Mouse (Mus musculus): ENCODE results near the gene Col23a1. TPM values are rescaled to one million over a fixed set of nuclear protein-coding genes. Genes with fewer than 3 reads are reported as not detected.

The Col23a1 gene
- polyA plus RNA-seq, 1 experiment from 2014 or later: 12.3 TPM

GRCm38 (mm10) chr11:51341091-51341490 is 51.4 kb downstream of the Col23a1 start:
- H3K9me3 ChIP-seq (ENCODE audit: control insufficient read depth, low read length): no peaks in the 10 kb centered on the region
- no peaks in the 10 kb centered on the region for H3K27me3 ChIP-seq (ENCODE audit: control insufficient read depth, insufficient read depth, low read length)
- WGBS: 54% methylated on average over 2 of the region's 2 CpGs
- H3K27ac ChIP-seq (ENCODE audit: low read depth, low read length): no peak overlapping the region
- H3K4me3 ChIP-seq (ENCODE audit: low read length): no peak overlapping the region
- no peak overlapping the region for H3K9ac ChIP-seq (ENCODE audit: low read depth, low read length)
- no peak overlapping the region for H3K4me2 ChIP-seq (replicated peaks; ENCODE audit: low read depth, low read length)
- ATAC-seq (ENCODE audit: low FRiP score, low TSS enrichment): no peak
- no peaks in the 10 kb centered on the region for H3K4me1 ChIP-seq (ENCODE audit: control insufficient read depth, insufficient read depth, low read length)
- H3K36me3 ChIP-seq (ENCODE audit: control insufficient read depth, insufficient read depth, low read length): no peaks in the 10 kb centered on the region

- H3K4me1 ChIP-seq (ENCODE audit: control insufficient read depth, insufficient read depth, low read length): no peaks in the 10 kb centered on the region
- no peak overlapping the region for H3K9ac ChIP-seq (ENCODE audit: low read depth, low read length)
- no peaks in the 10 kb centered on the region for H3K27me3 ChIP-seq (ENCODE audit: control insufficient read depth, insufficient read depth, low read length)
- H3K4me3 ChIP-seq (ENCODE audit: low read length): no peak overlapping the region
- H3K36me3 ChIP-seq (ENCODE audit: control insufficient read depth, insufficient read depth, low read length): no peaks in the 10 kb centered on the region
- H3K9me3 ChIP-seq (ENCODE audit: control insufficient read depth, low read length): no peaks in the 10 kb centered on the region
- no peak overlapping the region for H3K4me2 ChIP-seq (replicated peaks; ENCODE audit: low read depth, low read length)
- WGBS: 94% methylated on average over 6 of the region's 6 CpGs
- no peak overlapping the region for H3K27ac ChIP-seq (ENCODE audit: low read depth, low read length)
- ATAC-seq (ENCODE audit: low FRiP score, low TSS enrichment): no peak
Observed at GRCm38 (mm10) chr11:51342776-51343175, 53.1 kb downstream of the Col23a1 start.

GRCm38 (mm10) chr11:51343312-51343711 is 53.6 kb downstream of the Col23a1 start:
- H3K4me3 ChIP-seq (ENCODE audit: low read length): no peak overlapping the region
- no peak overlapping the region for H3K27ac ChIP-seq (ENCODE audit: low read depth, low read length)
- no peak overlapping the region for H3K4me2 ChIP-seq (replicated peaks; ENCODE audit: low read depth, low read length)
- no peaks in the 10 kb centered on the region for H3K36me3 ChIP-seq (ENCODE audit: control insufficient read depth, insufficient read depth, low read length)
- WGBS: 78% methylated on average over 4 of the region's 4 CpGs
- no peaks in the 10 kb centered on the region for H3K27me3 ChIP-seq (ENCODE audit: control insufficient read depth, insufficient read depth, low read length)
- no peaks in the 10 kb centered on the region for H3K4me1 ChIP-seq (ENCODE audit: control insufficient read depth, insufficient read depth, low read length)
- no peak overlapping the region for H3K9ac ChIP-seq (ENCODE audit: low read depth, low read length)
- H3K9me3 ChIP-seq (ENCODE audit: control insufficient read depth, low read length): no peaks in the 10 kb centered on the region
- ATAC-seq (ENCODE audit: low FRiP score, low TSS enrichment): no peak

GRCm38 (mm10) chr11:51343728-51344289 is 54.1 kb downstream of the Col23a1 start:
- H3K9me3 ChIP-seq (ENCODE audit: control insufficient read depth, low read length): no peaks in the 10 kb centered on the region
- no peaks in the 10 kb centered on the region for H3K36me3 ChIP-seq (ENCODE audit: control insufficient read depth, insufficient read depth, low read length)
- ATAC-seq (ENCODE audit: low FRiP score, low TSS enrichment): no peak
- H3K4me1 ChIP-seq (ENCODE audit: control insufficient read depth, insufficient read depth, low read length): no peaks in the 10 kb centered on the region
- WGBS: 79% methylated on average over 5 of the region's 5 CpGs
- H3K27ac ChIP-seq (ENCODE audit: low read depth, low read length): no peak overlapping the region
- no peak overlapping the region for H3K4me3 ChIP-seq (ENCODE audit: low read length)
- H3K27me3 ChIP-seq (ENCODE audit: control insufficient read depth, insufficient read depth, low read length): no peaks in the 10 kb centered on the region
- no peak overlapping the region for H3K9ac ChIP-seq (ENCODE audit: low read depth, low read length)
- no peak overlapping the region for H3K4me2 ChIP-seq (replicated peaks; ENCODE audit: low read depth, low read length)

- H3K4me2 ChIP-seq (replicated peaks; ENCODE audit: low read depth, low read length): no peak overlapping the region
- no peaks in the 10 kb centered on the region for H3K27me3 ChIP-seq (ENCODE audit: control insufficient read depth, insufficient read depth, low read length)
- ATAC-seq (ENCODE audit: low FRiP score, low TSS enrichment): no peak
- H3K4me3 ChIP-seq (ENCODE audit: low read length): no peak overlapping the region
- no peaks in the 10 kb centered on the region for H3K9me3 ChIP-seq (ENCODE audit: control insufficient read depth, low read length)
- 91% methylated on average over 21 of the region's 21 CpGs for WGBS
- H3K36me3 ChIP-seq (ENCODE audit: control insufficient read depth, insufficient read depth, low read length): no peaks in the 10 kb centered on the region
- no peak overlapping the region for H3K9ac ChIP-seq (ENCODE audit: low read depth, low read length)
- H3K27ac ChIP-seq (ENCODE audit: low read depth, low read length): no peak overlapping the region
- no peaks in the 10 kb centered on the region for H3K4me1 ChIP-seq (ENCODE audit: control insufficient read depth, insufficient read depth, low read length)
Observed at GRCm38 (mm10) chr11:51345481-51346465, 56.1 kb downstream of the Col23a1 start.

- Histone ChIP-seq H3K9me3 (ENCODE audit: control insufficient read depth, low read length) (no peaks in the 10 kb centered on the region), H3K4me2 (replicated peaks; ENCODE audit: low read depth, low read length) (no peak overlapping the region), H3K4me1 (ENCODE audit: control insufficient read depth, insufficient read depth, low read length) (no peaks in the 10 kb centered on the region), H3K36me3 (ENCODE audit: control insufficient read depth, insufficient read depth, low read length) (no peaks in the 10 kb centered on the region), H3K9ac (ENCODE audit: low read depth, low read length) (no peak overlapping the region), H3K27me3 (ENCODE audit: control insufficient read depth, insufficient read depth, low read length) (no peaks in the 10 kb centered on the region), H3K27ac (ENCODE audit: low read depth, low read length) (no peak overlapping the region), H3K4me3 (ENCODE audit: low read length) (no peak overlapping the region)
- ATAC-seq (ENCODE audit: low FRiP score, low TSS enrichment): no peak
- 56% methylated on average over 2 of the region's 2 CpGs for WGBS
Observed at GRCm38 (mm10) chr11:51347756-51348155, 58.0 kb downstream of the Col23a1 start.

- no peaks in the 10 kb centered on the region for H3K36me3 ChIP-seq (ENCODE audit: control insufficient read depth, insufficient read depth, low read length)
- ATAC-seq (ENCODE audit: low FRiP score, low TSS enrichment): no peak
- H3K4me2 ChIP-seq (replicated peaks; ENCODE audit: low read depth, low read length): no peak overlapping the region
- H3K27ac ChIP-seq (ENCODE audit: low read depth, low read length): no peak overlapping the region
- no peaks in the 10 kb centered on the region for H3K9me3 ChIP-seq (ENCODE audit: control insufficient read depth, low read length)
- H3K9ac ChIP-seq (ENCODE audit: low read depth, low read length): no peak overlapping the region
- H3K4me3 ChIP-seq (ENCODE audit: low read length): no peak overlapping the region
- H3K4me1 ChIP-seq (ENCODE audit: control insufficient read depth, insufficient read depth, low read length): no peaks in the 10 kb centered on the region
- no peaks in the 10 kb centered on the region for H3K27me3 ChIP-seq (ENCODE audit: control insufficient read depth, insufficient read depth, low read length)
Observed at GRCm38 (mm10) chr11:51349665-51350064, 59.9 kb downstream of the Col23a1 start.

- Histone ChIP-seq H3K9ac (ENCODE audit: low read depth, low read length) (no peak overlapping the region), H3K27ac (ENCODE audit: low read depth, low read length) (no peak overlapping the region), H3K4me3 (ENCODE audit: low read length) (no peak overlapping the region), H3K36me3 (ENCODE audit: control insufficient read depth, insufficient read depth, low read length) (no peaks in the 10 kb centered on the region), H3K9me3 (ENCODE audit: control insufficient read depth, low read length) (no peaks in the 10 kb centered on the region), H3K4me1 (ENCODE audit: control insufficient read depth, insufficient read depth, low read length) (no peaks in the 10 kb centered on the region), H3K4me2 (replicated peaks; ENCODE audit: low read depth, low read length) (no peak overlapping the region), H3K27me3 (ENCODE audit: control insufficient read depth, insufficient read depth, low read length) (no peaks in the 10 kb centered on the region)
- 74% methylated on average over 9 of the region's 9 CpGs for WGBS
- no peak for ATAC-seq (ENCODE audit: low FRiP score, low TSS enrichment)
Observed at GRCm38 (mm10) chr11:51351151-51351550, 61.4 kb downstream of the Col23a1 start.

- H3K9me3 ChIP-seq (ENCODE audit: control insufficient read depth, low read length): no peaks in the 10 kb centered on the region
- no peaks in the 10 kb centered on the region for H3K4me1 ChIP-seq (ENCODE audit: control insufficient read depth, insufficient read depth, low read length)
- 29% methylated on average over 5 of the region's 5 CpGs for whole genome bisulfite sequencing
- no peak overlapping the region for H3K9ac ChIP-seq (ENCODE audit: low read depth, low read length)
- no peak overlapping the region for H3K27ac ChIP-seq (ENCODE audit: low read depth, low read length)
- no peak for ATAC-seq (ENCODE audit: low FRiP score, low TSS enrichment)
- H3K4me2 ChIP-seq (replicated peaks; ENCODE audit: low read depth, low read length): no peak overlapping the region
- no peak overlapping the region for H3K4me3 ChIP-seq (ENCODE audit: low read length)
- no peaks in the 10 kb centered on the region for H3K36me3 ChIP-seq (ENCODE audit: control insufficient read depth, insufficient read depth, low read length)
- H3K27me3 ChIP-seq (ENCODE audit: control insufficient read depth, insufficient read depth, low read length): no peaks in the 10 kb centered on the region
Observed at GRCm38 (mm10) chr11:51351841-51352240, 62.1 kb downstream of the Col23a1 start.

Measured in kidney, embryonic 14.5 days (tissue).